Mouse (Mus musculus) brain, embryonic 14.5 days (tissue): ENCODE results near the gene Emsy.

Experiments used
- CTCF ChIP-seq: fragments of 200-500 bp; IDR thresholded peaks from 2 replicates; pipeline ENCODE4 v1.5.1; 2012; ENCODE audit warnings: inconsistent platforms, mild to moderate bottlenecking, moderate library complexity, borderline replicate concordance; ENCODE audit not compliant: insufficient read depth, insufficient read length; ENCODE audit errors: extremely low read depth
- POLR2A ChIP-seq: fragments of 200-500 bp; IDR thresholded peaks from 2 replicates; pipeline ENCODE4 v1.6.1; 2012; ENCODE audit warnings: mild to moderate bottlenecking, inconsistent platforms, borderline replicate concordance; ENCODE audit not compliant: poor library complexity, insufficient read depth, insufficient read length, severe bottlenecking; ENCODE audit errors: extremely low read depth

GRCm38 (mm10) chr7:98563991-98564390 is 92.6 kb downstream of the Emsy start:
- TF ChIP-seq CTCF (no peak), POLR2A (no peak)
